Mouse (Mus musculus) lung, postnatal 10 days (tissue): ENCODE measurements around the gene Angptl7.
A peak's percentile ranks its signal among the peaks of the same experiment; 100 is the strongest.

Source experiments
- DNase-seq: peaks from one replicate; pipeline ENCODE4 v3.0.0; 2021

Angptl7 gene

DNA sequence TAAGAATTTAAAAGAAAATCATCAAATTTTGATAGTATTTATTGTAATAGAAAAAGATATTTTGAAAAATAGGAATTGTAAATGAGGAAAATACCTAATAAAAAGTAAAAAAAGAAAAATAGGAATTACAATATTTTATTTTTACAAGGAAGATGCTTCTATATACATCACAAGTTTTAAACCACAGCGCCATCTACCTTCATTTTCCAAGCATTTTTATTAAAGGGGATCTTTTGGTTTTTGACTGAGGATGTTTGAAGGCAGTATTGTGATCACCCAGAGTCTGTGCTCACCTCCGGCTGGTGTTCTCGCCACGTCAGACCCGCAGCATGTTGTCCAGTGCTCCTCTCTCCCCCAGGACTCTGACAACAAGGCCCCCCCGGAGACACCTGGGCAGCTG is 5.1 kb downstream of the Angptl7 start:
- DNase-seq: no peak

DNA sequence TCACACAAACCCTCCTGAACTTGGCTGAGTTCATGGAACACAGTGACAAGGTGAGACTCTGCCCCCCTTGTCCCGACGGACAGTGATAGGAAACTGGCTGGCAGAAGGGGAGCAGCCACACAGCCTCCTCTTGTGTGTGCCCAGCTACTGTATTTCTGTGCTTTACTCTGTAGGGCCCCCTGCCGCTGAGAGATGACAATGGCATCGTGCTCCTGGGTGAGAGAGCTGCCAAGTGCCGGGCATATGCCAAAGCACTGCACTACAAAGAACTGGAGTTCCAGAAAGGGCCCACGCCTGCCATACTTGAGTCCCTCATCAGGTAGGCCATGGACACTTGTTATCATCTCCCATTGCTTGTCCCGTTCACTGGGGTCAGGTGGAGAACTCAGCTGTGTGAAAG is 8.8 kb downstream of the Angptl7 start:
- DNase-seq: no peak

DNA sequence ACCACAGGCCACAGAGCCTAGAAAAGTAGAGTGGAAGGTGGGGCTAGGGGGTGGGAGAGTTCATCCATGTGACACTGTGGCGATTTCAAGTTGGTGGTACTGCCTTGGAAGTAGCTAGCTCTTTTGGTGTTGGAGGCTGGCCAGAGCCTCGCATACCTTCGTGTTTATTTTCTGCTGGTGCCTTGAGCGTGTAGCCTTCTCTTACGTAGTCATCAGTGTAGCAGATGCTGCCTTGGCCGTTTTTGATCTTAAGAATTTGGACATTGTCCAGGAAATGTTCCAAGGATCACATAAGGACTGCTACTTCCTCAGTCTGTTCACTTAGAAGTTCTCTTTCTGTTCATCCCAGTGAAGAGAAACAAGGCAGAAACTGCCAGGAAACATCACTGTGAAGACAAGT is 9.8 kb downstream of the Angptl7 start:
- DNase-seq: peak; percentile 45

DNA sequence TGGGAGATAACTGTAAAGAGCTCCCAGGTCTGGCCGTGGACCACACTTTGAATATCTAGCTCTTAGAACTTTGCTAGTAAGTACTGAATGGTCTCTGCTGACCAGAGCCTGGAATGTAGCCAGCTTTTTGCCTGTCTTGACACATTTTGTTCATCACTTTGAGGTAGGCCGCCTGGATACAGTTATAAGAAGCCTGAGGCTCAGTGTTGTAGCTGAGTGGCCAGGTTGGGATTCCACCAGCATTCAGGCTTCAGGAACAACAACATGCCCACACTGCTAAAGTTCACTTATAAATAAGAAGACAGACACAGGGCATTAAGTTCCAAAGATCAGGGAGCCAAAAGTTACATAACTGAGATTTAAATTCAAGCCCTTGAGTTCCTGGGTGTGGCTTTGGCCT is 12.4 kb downstream of the Angptl7 start:
- no peak for DNase-seq

DNA sequence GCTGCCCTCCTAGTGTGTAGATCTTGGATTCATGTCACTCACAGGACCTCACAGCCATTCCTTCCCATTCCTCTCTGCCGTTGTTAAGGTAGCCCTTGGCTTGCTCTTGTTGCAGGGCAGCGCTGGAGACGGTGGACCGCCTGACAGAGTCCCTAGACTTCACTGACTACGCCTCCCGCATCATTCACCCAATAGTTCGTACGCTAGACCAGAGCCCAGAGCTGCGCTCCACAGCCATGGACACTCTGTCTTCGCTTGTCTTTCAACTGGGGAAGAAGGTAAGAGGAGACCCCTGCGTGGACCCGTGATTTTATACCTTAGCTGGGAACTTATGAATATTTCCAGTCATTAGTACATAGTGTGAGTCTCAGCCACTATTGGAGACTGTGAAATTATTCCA is 15.7 kb downstream of the Angptl7 start:
- DNase-seq: no peak

DNA sequence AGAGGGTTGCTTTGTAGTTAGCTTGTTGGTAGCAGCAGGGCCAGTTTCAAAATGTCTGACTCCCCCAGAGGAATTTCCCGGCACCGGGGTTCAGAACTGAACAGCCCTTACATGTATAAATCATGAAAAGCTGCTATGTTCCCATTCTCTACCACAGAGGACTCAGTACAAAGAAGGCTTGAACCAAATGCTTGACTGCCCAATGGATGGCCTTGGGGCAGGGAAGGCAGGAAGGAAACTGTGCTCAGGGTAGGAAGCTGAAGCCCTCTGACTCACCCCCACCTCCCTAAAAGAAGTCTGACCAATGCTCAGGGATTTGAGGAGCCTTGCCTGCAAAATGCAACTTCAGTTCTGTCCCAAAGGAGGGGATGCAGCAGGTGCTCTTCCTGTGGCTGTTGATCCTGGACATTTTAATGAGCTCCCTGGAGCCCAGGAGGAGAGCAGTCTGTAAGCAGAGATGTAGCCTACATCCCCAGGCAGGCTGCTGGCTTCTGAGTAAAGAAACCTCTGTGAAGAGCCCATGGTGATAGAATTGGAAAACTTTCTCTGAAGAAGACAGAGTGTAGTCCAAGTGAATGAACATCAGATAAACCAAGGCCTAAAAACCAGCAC is 18.6 kb downstream of the Angptl7 start:
- no peak for DNase-seq

DNA sequence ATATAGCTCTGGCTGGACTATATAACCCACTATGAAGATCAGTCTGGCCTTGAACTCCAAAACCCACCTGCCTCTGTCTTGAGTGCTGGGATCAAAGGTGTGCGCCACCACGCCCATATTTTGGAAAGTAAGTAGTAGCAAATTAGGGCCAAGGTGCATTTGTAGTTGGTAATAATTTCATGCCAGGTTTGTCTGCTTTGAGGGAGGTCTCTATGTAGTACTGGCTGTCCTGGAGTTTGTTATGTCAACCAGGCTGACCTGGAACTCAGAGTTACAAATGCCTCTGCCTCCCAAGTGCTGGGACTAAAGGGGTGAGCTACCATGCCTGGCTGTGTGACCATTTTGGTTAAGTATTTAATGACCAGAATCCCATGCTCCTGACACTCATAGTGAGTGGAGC is 20.0 kb downstream of the Angptl7 start:
- DNase-seq: no peak

DNA sequence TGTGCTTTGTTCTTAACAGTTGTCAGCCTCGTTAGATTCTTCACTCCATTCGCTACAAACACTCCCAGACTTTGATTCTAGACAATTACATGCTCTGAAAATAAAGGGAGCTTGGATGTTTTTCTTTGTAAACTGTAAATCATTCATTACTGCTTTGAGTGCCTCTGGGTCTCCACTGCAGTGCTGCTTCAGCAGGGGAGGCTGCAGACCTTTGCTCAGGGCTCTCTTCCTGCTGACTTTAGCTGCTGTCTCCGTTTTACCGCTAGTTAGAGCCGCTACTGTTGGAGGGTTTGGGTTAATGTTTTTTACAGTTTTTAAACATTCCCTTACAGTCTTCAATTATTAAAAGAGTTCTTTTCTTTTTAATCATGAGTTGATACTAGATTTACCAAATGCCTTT is 26.8 kb downstream of the Angptl7 start:
- DNase-seq: no peak

DNA sequence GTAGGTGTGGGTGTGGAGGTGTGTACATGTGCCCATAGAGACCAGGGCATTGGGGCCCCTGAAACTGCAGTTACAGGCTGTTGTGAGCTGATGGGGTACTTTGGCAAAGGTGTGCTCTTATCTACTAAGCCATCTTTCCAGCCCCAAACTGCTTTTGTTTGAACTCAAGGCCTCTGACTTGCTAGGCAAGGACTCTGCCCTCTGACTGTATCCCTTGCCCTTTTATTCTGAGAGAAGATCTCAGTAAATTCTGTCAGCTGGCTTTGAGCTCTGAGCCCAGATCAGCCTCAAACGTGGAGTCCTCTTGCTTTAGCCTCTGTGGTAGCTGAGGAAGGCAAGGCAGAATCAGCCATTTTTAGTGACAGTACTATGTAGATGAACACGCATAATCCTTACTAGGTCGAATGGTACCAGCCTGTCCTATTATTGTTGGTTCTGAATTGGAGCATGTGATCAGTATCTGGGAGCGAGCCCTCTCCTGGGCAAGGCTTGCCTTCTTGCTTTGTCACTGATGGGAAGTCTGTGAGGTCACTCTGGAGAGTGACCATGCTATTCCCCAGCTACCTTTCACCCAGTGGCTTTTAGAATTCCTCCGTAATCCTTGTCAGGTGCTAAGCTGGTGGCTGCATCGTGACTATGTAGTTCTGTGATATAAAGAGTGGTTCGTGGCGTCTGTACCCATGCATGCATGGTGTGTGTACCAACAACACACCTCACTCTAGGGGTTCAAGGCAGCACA is 27.7 kb downstream of the Angptl7 start:
- DNase-seq: no peak

DNA sequence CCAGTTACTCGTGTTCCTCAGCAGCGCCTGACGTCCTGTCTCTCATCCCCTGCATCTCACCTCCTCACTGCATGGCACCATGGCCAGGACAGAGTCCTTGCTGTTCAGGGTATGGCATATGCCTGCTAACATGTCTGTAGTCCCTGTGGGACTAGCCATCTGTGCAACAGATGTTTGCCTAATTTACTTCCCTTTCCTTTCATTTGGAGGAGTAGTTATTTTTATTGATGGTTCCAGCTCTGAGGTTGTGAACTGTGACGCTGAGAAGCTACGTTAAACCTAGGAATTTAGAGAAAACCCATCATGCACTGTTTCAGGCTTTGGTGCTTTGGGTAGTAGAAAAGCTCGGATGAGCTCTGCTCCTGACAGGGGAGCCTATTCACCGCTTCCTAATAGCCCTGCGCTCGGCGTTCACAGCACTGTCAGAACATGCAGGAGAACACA is 28.9 kb downstream of the Angptl7 start:
- no peak for DNase-seq

DNA sequence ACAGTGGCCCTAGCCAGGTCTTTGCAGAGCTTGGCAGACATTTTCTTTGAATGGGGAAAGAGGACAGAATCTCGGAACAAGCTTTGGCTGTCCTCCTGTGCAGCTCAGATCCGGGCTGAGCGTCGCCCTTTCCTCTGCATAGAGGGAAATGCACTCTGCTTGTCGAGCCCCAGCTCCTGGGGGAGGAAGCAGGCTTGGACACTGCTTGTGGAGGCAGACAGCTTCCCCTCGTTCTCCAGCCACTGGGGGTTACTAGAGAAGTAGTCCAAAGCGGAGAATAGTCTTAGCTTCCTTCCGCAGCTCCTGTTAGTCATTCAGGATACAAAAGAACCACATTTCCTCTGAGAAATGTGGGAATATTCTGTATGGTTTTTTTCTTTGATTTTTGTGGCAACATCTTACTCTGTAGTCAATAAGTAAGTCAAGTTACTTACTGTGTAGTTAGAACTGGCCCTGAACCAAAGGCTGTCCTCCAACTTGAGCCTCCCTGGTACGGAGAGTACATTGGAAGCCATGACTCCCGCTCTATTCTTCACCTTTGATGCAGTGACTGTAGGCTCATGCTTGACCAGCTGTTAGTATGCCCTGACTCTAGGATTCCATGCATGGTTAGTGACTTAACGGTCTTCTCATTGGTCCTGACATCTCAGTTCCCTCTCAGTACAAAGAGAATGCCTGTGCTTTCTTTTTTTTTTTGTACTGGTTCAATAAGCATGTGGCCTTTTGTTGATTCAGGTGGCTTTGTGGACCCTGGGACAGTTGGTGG is 30.6 kb downstream of the Angptl7 start:
- DNase-seq: no peak

DNA sequence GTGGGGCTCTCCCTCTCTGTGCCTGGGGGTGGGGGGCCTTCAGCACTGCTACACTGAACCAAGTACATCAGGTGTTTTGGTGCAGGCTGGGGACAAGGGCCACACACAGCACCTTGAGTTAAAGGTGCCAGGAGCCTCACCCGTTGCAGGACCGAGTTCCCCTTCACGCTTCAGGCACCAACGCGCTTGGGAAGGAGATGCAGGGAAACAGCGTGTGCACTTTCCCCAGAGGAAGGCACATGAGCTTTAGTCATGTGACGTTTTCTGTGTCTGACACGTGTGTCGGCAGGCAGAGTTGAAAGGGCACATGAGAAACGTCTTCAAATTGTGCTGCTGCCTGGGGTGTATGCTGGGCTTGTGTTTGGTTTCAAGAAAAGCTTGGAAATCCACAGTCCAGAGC is 31.9 kb downstream of the Angptl7 start:
- no peak for DNase-seq

DNA sequence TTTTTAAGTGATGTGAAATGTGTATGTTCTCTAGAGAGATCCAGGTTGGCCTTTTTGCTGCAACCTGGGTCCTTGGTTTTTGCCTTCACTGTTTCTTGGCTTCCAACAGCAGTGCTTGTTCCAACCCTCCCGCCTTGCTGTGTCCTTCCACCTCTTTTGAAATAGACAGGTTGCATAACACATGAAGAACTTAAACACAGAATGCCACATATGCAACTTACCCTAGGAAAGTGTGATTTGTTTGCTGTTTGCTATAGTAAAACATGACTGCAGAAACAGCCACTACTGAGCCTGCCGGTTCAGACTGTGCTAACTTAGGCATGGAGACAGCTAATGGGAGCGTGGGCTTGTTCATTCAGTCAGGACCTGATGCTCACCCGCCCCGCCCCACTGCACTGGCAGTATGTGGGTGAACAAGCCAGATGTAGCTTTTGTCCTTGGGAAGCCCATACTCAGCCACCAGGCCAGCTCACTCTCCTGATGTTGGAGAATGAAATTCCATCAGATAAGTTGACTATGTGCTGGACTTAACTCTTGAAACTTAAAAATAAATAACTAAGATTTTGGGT is 33.7 kb downstream of the Angptl7 start:
- DNase-seq: no peak

DNA sequence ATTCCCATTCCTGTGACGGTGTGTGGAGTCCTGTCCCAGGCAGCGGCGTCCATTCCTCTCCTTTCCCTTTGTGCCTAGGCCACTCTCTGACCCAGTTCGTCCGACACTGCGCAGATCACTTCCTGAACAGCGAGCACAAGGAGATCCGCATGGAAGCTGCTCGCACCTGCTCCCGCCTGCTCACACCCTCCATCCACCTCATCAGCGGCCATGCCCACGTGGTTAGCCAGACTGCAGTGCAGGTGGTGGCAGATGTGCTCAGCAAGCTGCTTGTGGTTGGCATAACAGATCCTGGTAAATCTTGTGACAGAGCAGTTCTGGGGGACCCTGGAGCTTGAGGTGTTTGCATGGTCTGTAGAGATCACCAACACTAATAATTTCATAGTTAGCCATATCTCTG is 35.4 kb downstream of the Angptl7 start:
- DNase-seq: no peak

DNA sequence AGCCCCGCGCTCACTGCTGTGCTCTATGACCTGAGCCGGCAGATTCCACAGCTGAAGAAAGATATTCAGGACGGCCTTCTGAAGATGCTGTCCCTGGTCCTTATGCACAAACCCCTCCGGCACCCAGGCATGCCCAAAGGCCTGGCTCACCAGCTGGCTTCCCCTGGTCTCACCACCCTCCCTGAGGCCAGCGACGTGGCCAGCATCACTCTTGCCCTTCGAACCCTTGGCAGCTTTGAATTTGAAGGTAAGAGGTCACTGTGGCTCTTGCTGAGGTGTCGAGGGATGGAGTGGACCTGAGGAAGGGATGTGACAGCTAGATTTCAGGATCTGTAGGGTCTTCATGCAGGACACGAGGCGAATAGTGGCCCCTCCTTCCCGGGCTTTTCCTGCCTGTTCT is 36.0 kb downstream of the Angptl7 start:
- DNase-seq: no peak

DNA sequence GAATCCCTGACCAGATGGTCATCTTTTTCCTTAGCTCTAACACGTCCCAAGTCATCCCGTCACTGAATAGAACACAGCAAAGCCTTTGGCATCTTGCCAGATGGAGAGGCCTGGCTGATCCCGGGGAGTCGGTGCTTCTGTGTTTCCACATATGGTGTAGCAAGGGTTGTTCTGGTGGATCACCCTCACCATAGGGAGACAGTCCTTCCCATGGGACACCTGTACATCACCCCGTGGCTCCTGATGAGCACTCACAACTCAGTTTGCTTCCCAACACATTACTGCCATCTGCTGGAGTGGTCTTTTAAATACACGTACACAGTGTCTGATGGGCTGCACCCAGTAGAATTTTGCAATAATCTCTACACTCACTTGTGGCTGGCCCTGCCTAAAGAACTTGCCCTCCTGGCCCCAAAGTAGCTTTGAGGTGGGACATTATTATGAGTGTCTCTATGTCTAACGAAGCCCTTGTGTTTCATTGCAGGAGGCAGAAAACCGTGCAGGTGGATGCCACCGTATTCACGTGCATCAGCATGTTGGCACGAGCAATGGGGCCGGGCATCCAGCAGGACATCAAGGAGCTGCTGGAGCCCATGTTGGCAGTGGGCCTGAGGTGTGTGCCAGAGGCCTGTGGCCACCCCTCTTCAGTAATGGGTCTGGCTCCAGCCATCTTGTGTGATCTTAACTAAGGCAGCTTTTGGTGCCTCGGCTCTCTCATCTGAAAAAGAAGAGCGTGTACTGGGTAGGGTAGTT is 36.9 kb downstream of the Angptl7 start:
- peak; percentile 53 for DNase-seq

DNA sequence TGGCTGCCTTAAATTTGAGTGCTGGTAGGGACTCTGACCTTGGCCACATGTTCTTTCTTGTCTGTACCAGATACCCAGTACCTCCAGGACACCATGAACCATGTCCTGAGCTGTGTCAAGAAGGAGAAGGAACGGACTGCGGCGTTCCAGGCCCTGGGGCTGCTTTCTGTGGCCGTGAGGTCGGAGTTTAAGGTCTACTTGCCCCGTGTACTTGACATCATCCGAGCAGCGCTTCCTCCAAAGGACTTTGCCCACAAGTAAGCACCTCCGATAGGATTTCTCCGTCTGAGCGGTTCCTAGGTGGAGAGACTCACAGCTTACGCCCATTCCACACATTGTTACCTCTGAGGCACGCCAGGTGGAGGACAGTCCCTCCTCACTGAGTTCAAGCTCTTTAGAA is 37.5 kb downstream of the Angptl7 start:
- DNase-seq: no peak

DNA sequence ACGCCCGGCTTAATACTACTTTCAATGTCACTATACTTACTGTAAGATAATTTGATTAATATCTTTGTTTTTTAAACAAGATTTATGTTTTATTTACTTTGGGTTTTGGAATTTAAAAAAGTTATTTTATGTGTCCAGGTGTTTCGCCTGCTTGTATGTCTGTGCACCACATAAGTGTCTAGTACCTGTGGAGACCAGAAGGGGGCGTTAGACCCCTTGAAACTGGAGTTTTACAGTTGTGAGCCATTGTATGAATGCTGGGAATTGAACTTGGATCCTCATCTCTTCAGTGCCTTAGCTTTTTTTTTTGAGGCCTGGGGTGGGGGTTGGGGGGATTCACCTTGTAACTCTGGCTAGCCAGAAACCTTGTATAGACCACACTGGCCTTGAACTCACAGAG is 38.5 kb downstream of the Angptl7 start:
- DNase-seq: no peak

DNA sequence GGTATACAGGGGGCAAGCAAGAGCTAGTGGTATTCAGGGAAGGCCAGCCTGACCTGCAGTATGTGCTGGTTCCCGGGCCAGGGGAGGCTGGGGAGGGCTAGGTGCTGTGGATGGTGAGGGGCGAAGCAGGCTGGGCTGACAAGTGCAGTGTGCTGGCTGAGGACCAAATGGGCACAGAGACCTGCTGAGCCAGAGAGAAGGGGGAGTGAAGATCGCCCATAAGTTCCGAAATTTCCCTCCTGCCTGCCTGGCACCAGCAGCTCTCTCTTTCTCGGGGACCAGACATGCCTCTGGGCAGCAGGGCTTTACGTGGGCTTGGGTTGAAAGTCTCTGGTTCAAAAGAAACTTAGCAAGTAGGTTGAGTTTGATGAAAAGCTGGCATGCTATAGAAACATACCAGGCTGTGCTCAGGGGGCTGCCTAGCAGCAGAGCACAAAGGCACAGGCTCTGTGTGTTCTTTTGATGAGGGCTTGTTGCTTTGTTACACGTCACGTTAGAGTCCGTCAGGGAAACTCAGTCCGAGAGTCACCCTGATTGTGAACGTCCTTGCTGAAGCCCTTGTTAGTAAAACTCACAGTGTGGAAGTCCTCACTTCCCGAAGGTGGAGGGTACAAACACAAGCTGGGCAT is 39.5 kb downstream of the Angptl7 start:
- DNase-seq: no peak

DNA sequence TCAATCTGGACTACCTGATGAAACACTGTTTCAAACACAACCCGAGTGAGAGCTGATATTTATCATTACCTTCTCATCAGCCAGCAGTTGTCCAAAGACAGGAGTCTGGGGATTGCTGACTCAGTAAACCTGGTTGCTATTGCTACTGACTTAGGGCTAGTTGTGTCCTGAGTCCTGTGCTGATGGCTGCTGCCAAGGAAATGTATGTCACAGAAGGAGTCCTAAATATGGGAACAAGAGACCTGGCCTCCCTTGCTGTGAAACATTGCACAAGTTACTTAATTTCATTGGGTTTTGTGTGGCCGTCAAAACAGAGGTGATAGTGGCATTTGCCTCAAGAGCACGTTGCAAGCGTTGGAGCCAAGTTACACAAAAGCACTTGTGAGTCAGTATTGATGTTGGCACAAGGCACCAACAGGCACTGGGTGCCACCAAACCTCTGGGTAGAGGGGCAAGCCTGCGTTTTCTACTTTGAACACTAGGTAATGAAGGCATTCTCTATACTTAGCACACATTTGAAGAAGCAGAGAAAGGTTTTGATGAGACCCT is 44.7 kb downstream of the Angptl7 start:
- DNase-seq: no peak

DNA sequence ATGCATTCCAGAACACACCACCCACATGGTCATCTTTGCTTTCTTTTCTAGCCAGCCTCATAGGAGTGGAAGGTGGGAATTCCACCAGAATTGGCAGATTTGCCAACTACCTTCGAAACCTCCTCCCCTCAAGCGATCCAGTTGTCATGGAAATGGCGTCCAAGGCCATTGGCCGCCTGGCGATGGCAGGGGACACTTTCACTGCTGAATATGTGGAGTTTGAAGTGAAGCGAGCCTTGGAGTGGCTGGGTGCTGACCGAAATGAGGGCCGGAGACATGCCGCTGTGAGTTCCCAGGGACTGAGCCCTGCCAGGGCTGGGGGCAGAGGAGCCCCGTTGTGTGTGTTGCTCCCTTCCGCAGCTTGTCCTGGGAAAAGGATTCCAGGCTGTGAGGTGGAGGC is 46.6 kb downstream of the Angptl7 start:
- no peak for DNase-seq

DNA sequence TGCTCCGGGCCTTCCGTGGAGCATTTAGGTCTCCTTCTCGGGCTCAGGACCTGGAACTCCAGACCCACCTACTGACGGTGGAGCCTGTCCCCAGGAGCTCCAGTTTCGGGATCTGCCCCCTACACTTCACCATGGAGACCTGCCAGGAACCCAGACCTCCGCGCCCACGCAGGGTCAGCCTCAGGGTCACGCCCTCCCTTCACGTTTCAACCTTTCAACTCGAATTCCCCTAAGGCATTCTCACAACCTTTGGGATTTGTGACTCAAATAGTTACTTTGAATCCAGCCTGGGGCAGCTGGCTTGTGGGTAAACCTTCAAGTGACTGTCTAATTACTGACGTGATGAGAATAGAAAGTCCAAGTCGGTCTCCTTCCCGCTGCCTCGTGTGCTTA is 51.4 kb downstream of the Angptl7 start:
- DNase-seq: peak; percentile 47
